Mouse (Mus musculus): Measurements from ENCODE around the gene Kmt2d. TPM values are rescaled to one million over a fixed set of nuclear protein-coding genes. Genes with fewer than 3 reads are reported as not detected.
"Not testable (repeated sequence)": the region's sequence is repeated elsewhere in the genome, so short reads cannot be mapped to it uniquely, and the experiment has no call there.

The Kmt2d gene
- 8.7 and 11.1 TPM in 2 replicates for polyA plus RNA-seq (2015; fragmentation: Nextera tagmentation; extraction: Ambion mirVana)

GRCm38 (mm10) chr15:98871070-98871915 is at the start of gene Kmt2d:
Gene Kmt2d (minus strand): TSS chr15:98871204.
- Histone ChIP-seq H3K9me3 (ENCODE audit: low read length) (no peaks in the 10 kb centered on the region), H3K27me3 (replicated peaks; ENCODE audit: insufficient read depth, low read length) (no peaks in the 10 kb centered on the region), H3K27ac (ENCODE audit: low read length) (peak within 1 kb of the TSS; percentile 99), H3K36me3 (ENCODE audit: insufficient read depth, low read length) (no peaks in the 10 kb centered on the region), H3K4me3 (ENCODE audit: low read depth, low read length) (peak within 1 kb of the TSS; percentile 92), H3K4me2 (replicated peaks; ENCODE audit: low read depth, low read length) (peak within 1 kb of the TSS; percentile 78), H3K9ac (replicated peaks; ENCODE audit: low read depth) (peak within 1 kb of the TSS; percentile 99), H3K4me1 (ENCODE audit: insufficient read depth, low read depth, low read length) (peaks cover 12% of the 10 kb centered on the region)
- ATAC-seq (peak; percentile 59), DNase-seq (ENCODE audit: low spot score) (peak; percentile 78)
- TF ChIP-seq EP300 (IDR thresholded peaks at IDR 0.05) (no peak), CTCF (IDR thresholded peaks at IDR 0.05) (no peak)
- under 1% methylated on average over 44 of the region's 94 CpGs for WGBS

- peak overlapping the region; percentile 74; the same call in 1 of the 2 replicates for H3K27ac ChIP-seq (ENCODE audit: low read length)
- not testable (repeated sequence) for H3K9me3 ChIP-seq (ENCODE audit: low read length); H3K36me3 ChIP-seq (ENCODE audit: insufficient read depth, low read length); ATAC-seq; H3K4me1 ChIP-seq (ENCODE audit: insufficient read depth, low read depth, low read length); DNase-seq (ENCODE audit: low spot score); H3K27me3 ChIP-seq (replicated peaks; ENCODE audit: insufficient read depth, low read length)
- H3K9ac ChIP-seq (replicated peaks; ENCODE audit: low read depth) = 0 out of 2 replicates have a peak overlapping the region, but pooled peaks have one; percentile 6
- peak overlapping the region; percentile 19; the same call in 1 of the 2 replicates for H3K4me3 ChIP-seq (ENCODE audit: low read depth, low read length)
- WGBS = 18% methylated on average over 8 of the region's 8 CpGs
- peak overlapping the region; percentile 48 for H3K4me2 ChIP-seq (replicated peaks; ENCODE audit: low read depth, low read length)
Observed at GRCm38 (mm10) chr15:98918499-98918895, 47.5 kb upstream of the Kmt2d start.

GRCm38 (mm10) chr15:98917538-98918498 is 46.8 kb upstream of the Kmt2d start, which contains the start of gene Lmbr1l:
Gene Lmbr1l (minus strand): TSS chr15:98918231.
- peak within 1 kb of the TSS; percentile 62 for H3K9ac ChIP-seq (replicated peaks; ENCODE audit: low read depth)
- H3K36me3 ChIP-seq (ENCODE audit: insufficient read depth, low read length) = no peaks in the 10 kb centered on the region
- peaks cover 7% of the 10 kb centered on the region; the same call in 1 of the 2 replicates for H3K4me1 ChIP-seq (ENCODE audit: insufficient read depth, low read depth, low read length)
- DNase-seq (ENCODE audit: low spot score) (peak; percentile 100), ATAC-seq (peak; percentile 96)
- peak within 1 kb of the TSS; percentile 73 for H3K4me3 ChIP-seq (ENCODE audit: low read depth, low read length)
- no peaks in the 10 kb centered on the region for H3K27me3 ChIP-seq (replicated peaks; ENCODE audit: insufficient read depth, low read length)
- under 1% methylated on average over 71 of the region's 82 CpGs for WGBS
- H3K4me2 ChIP-seq (replicated peaks; ENCODE audit: low read depth, low read length) = peak within 1 kb of the TSS; percentile 70
- no peaks in the 10 kb centered on the region for H3K9me3 ChIP-seq (ENCODE audit: low read length)
- peak within 1 kb of the TSS; percentile 95 for H3K27ac ChIP-seq (ENCODE audit: low read length)
- no peak; the same call in 1 of the 2 replicates for TF ChIP-seq EP300 (IDR thresholded peaks at IDR 0.05)
- TF ChIP-seq CTCF (IDR thresholded peaks at IDR 0.05) = 0 out of 2 replicates have a peak, but pooled peaks have one; percentile 2

GRCm38 (mm10) chr15:98917091-98917490 is 46.1 kb upstream of the Kmt2d start:
- WGBS = under 1% methylated on average over 14 of the region's 14 CpGs
- no peaks in the 10 kb centered on the region for H3K27me3 ChIP-seq (replicated peaks; ENCODE audit: insufficient read depth, low read length)
- H3K27ac ChIP-seq (ENCODE audit: low read length) = peak overlapping the region; percentile 95
- ATAC-seq (no peak), DNase-seq (ENCODE audit: low spot score) (peak; percentile 55)
- H3K4me3 ChIP-seq (ENCODE audit: low read depth, low read length) = peak overlapping the region; percentile 73
- peaks cover 7% of the 10 kb centered on the region; the same call in 1 of the 2 replicates for H3K4me1 ChIP-seq (ENCODE audit: insufficient read depth, low read depth, low read length)
- H3K9ac ChIP-seq (replicated peaks; ENCODE audit: low read depth) = peak overlapping the region; percentile 62
- TF ChIP-seq EP300 (IDR thresholded peaks at IDR 0.05) (no peak), CTCF (IDR thresholded peaks at IDR 0.05) (no peak)
- H3K36me3 ChIP-seq (ENCODE audit: insufficient read depth, low read length) = no peaks in the 10 kb centered on the region
- no peaks in the 10 kb centered on the region for H3K9me3 ChIP-seq (ENCODE audit: low read length)
- peak overlapping the region; percentile 70 for H3K4me2 ChIP-seq (replicated peaks; ENCODE audit: low read depth, low read length)

GRCm38 (mm10) chr15:98916016-98916415 is 45.0 kb upstream of the Kmt2d start:
- no peak for DNase-seq (ENCODE audit: low spot score)
- Histone ChIP-seq H3K27ac (ENCODE audit: low read length) (no peak overlapping the region), H3K4me1 (ENCODE audit: insufficient read depth, low read depth, low read length) (peaks cover 7% of the 10 kb centered on the region; the same call in 1 of the 2 replicates), H3K27me3 (replicated peaks; ENCODE audit: insufficient read depth, low read length) (no peaks in the 10 kb centered on the region), H3K36me3 (ENCODE audit: insufficient read depth, low read length) (peaks cover 6% of the 10 kb centered on the region; the same call in 1 of the 2 replicates), H3K4me3 (ENCODE audit: low read depth, low read length) (no peak overlapping the region), H3K9me3 (ENCODE audit: low read length) (no peaks in the 10 kb centered on the region), H3K4me2 (replicated peaks; ENCODE audit: low read depth, low read length) (0 out of 2 replicates have a peak overlapping the region, but pooled peaks have one; percentile 70), H3K9ac (replicated peaks; ENCODE audit: low read depth) (no peak overlapping the region)
- no peak for ATAC-seq
- TF ChIP-seq EP300 (IDR thresholded peaks at IDR 0.05) = no peak
- TF ChIP-seq CTCF (IDR thresholded peaks at IDR 0.05) = no peak
- WGBS = 93% methylated on average over 4 of the region's 4 CpGs
